Mouse (Mus musculus): Measurements from ENCODE around the gene Clybl. TPM values are rescaled to one million over a fixed set of nuclear protein-coding genes. Genes with fewer than 3 reads are reported as not detected.

Clybl gene
- total RNA-seq, 2 experiments from 2014 or later, result 21.5 to 23.8 TPM

DNA sequence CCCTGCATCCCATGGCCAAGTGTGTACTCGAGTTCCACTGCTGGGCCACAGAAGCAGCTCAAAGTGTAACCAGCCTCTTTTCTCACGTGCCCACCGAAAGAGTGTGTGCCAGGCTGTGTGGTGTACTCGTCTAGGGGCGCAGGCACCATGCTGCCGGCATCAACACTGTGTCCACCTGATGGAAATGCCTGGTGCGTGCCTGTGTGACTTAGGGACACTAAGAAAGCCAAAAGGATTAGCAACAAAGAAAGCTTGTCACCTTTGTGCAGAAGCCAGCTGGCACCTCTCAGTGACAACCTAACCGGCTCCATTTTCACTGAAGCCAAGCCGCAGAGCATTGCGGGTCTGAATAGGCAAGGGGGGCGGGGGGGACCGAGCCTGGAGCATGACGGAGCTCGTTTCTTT lies 49.1 kb downstream of the Clybl start:
- intact Hi-C loops (cut with DNase I), result no loop called here
- no peak for DNase-seq (ENCODE audit: low spot score in 2 of 2)

DNA sequence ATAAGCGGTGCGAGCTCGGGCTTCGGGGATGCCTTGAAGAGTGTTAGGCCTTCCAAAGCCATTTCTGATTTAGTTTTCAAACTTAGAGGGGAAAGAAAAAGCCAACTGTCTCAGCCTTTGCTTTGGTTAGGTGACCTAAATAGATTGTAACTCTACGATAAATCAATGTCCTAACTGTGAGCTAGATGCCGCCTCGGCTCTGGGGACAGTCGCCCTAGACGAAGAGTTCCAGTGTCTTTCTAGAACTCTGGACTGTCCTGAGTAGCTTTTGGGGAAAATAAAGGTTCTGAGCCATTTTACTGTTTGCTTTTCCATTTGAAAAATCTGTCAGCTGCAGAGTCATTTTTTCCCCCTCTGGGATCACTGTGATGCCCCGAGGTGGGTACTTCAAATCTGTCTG lies 49.6 kb downstream of the Clybl start:
- intact Hi-C loops (cut with DNase I), result no loop called here
- DNase-seq (ENCODE audit: low spot score in 2 of 2), result no peak

DNA sequence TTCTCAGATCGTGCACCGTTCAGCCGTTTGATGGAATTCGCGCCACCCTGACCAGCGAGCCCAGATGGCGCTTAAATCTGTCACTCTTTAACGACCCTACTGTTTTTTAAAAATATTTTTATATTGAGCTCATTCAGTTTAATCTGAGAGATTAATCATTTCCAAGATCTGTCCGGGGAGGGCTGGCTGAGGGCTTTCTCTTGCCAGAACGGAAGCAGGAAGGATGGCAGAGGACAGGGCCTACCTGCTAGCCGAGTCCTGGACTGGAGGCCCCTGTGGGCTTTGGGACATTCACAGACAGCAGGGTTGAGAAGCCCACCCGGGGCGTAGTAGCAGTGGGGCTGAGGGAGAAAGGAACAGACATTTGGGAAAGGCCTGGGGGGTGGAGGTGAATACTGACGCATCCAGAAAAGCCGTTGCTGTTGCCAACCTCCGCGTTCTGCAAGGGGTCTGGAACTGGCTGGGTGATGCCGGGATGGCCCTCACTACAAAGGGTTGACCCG lies 51.8 kb downstream of the Clybl start:
- intact Hi-C loops (cut with DNase I), result no loop called here
- DNase-seq (ENCODE audit: low spot score in 2 of 2), result no peak

DNA sequence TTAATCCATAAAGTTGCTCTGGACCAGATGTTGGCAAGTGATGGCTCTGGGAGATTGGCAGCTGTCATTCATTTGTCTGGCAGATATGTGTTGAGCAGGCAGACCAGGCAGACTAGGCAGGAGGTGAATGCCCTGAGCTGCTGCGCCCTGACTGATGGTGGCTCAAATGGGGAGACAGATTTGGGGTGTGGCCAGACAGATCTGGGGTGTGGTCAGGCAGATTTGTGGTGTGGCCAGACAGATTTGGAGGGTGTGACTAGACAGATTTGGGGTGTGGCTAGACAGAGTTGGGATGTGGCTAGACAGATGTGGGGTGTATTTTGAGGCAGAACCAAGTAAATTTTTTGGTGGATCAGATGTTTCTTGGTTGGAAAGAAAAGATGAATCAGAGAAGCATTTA lies 62.4 kb downstream of the Clybl start:
- DNase-seq (ENCODE audit: low spot score in 2 of 2), result no peak
- intact Hi-C loops (cut with DNase I), result no loop called here

DNA sequence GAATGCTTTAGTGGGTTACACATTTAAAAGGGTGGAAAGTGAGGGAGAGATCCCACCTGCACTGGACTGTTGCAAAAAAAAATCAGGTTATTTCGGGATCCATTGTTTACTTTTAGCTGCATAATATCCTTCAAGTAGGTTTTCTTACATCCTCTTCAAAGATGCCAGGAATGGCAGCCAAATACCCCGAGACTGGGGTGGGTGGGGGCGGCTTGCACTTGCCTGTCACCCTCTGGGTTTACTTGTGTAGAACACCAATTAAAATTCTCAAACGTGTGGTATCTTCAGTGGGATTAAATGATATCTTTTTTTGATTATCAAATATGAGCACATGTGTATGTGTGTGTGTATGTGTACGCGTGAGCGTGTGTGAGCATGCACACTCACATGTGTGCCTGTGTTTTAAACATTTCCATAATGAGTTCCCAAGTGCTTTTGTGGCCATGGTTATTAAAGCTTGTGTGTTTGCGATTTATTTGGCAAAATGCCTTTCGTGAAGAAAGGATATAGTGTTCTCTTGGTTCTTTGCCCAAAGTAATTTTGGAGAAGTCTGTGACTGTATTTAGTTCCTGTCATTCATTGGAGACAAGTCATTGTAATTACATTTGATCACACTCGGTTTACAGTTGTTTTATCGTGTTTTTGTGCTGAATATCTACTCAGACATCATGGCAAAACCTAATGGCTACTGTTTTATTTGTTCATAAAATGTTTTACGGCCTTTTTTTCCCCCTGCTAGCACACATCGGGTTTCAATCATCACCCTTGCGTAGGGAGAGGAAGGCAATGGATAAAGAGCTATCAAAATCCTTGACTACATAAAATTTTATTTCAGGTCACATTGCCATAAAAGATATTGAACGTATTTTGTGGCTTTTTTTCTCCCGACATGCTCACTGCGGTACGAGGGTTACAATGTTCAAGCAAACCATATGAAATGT lies 65.7 kb downstream of the Clybl start:
- no peak for DNase-seq (ENCODE audit: low spot score in 2 of 2)
- intact Hi-C loops (cut with DNase I), result no loop called here

DNA sequence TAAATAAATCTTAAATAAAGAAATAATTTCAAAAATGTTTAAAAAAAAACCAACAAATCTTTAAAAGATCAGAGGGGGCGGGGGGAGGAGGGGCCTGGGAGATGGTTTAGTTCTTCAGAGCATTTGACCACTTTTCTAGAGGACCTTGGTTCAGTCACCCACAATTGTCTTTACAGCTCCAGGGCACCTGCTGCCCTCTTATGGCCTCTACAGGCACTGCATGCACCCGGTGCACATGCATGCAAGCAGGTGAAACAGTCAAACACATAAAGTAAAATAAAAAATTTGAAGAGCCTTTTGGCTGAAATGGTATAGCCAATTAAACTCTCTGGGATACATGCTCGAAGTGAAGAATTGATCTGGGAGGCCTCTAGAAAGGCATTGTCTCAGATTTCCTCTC lies 67.6 kb downstream of the Clybl start:
- no peak for DNase-seq (ENCODE audit: low spot score in 2 of 2)
- intact Hi-C loops (cut with DNase I), result no loop called here

DNA sequence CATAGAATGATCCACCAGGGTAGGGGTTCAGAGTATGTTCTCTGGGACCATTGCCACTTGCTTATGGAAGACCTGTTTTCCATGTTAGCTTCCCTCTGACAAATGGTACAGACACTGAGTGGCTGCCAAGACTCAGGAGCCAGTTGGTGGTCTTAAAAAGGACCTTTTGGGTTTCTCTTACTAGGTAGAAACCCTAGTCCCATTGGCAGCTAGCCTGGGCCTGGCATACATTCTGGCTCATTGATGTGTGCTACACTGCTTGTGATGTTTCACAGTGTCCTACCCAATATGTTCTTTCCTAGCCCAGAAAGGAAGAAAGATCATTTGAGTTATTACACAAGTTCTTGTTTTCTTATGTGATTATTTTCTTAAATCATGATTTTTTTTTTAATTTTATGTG lies 69.8 kb downstream of the Clybl start:
- intact Hi-C loops (cut with DNase I), result no loop called here
- DNase-seq (ENCODE audit: low spot score in 2 of 2), result no peak

DNA sequence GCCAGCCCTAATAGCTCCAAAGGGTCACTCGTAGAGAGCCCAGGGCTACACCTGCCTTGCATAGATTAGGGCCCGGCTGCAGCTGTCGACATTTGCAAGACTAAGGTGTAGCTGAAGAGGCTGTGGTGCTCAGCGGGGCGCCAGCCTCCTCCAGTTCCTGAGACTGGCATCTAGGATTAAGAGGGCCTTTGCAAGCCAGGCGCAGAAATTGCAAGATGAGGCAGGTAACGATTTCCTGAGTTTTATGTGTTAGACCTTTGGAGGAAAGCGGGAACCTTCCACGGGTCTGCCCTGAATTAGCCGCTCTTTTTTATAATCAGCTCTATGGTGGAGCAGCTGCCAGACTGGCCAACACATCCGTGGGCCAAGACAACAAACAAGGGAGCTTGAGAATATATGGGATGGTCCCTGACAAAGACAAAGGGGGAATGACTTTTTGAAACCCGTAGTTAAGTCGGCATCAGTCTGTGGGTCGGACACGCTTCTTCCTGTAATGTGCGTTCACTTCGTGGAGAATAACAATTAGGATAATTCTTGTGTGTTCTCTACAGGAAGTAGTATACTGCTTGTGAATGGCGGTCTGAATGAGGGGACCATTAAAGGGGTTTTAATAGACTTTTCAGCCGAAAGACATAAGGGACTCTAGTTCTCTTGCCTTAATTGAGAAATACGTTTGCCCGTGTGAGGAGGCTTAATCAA lies 74.2 kb downstream of the Clybl start:
- intact Hi-C loops (cut with DNase I), result no loop called here
- DNase-seq (ENCODE audit: low spot score in 2 of 2), result no peak

DNA sequence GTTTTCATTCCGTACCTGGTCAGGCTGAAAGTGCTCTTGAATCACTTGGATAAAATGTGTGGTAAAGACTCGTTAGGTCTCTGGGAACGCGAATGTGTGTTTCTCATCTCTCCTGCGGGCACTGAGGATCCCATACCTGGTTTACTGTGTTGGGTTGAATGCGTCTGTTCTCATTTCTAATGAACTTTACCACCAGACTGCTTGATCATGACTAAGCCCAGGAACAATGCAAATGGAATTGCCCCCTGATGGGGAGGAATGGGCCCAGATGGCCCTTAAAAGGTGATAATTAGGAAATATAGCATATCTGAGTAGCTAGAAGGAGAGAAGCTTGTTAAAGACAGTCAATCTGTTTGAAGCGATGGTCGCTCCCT lies 74.7 kb downstream of the Clybl start:
- DNase-seq (ENCODE audit: low spot score in 2 of 2), result no peak
- intact Hi-C loops (cut with DNase I), result no loop called here

DNA sequence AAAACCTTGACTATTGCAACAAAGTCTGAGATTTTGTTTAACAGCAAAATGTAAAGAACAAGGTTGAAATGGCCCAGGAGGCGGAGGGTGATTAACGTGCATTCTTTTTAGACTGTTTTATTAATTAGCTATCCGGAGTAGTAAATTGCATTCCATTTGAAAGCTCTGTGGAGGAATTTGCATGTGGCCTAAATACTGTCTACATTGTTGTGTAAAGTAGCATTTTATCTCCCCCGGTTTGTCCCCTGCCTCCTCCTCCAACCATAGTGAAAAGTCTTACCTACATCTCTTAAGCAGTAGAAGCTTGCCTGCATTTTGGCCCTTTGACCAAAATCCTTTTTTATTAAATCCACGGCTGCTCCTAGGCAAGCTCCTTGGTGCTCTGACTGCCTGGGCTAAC lies 76.8 kb downstream of the Clybl start:
- intact Hi-C loops (cut with DNase I), result no loop called here
- DNase-seq (ENCODE audit: low spot score in 2 of 2), result no peak

DNA sequence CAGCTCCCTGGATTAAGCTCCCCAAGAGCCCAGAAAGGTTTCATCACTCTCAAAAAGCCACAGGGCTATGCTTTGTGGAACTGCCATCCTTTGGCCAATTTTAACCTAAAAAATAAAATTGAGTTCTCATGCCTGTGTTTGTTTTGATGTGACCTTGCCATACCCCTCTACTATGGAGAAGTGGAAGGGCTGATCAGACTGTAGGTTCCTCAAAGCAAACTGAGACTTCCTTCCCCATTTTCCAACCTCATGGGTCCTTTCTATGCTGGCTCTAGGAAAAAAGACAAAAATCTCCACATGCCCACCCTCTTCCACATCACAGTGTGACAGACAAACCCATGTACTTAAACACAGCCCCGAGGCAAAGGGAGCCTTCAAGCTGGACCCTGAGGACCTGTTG lies 79.7 kb downstream of the Clybl start:
- DNase-seq (ENCODE audit: low spot score in 2 of 2), result no peak
- intact Hi-C loops (cut with DNase I), result no loop called here

DNA sequence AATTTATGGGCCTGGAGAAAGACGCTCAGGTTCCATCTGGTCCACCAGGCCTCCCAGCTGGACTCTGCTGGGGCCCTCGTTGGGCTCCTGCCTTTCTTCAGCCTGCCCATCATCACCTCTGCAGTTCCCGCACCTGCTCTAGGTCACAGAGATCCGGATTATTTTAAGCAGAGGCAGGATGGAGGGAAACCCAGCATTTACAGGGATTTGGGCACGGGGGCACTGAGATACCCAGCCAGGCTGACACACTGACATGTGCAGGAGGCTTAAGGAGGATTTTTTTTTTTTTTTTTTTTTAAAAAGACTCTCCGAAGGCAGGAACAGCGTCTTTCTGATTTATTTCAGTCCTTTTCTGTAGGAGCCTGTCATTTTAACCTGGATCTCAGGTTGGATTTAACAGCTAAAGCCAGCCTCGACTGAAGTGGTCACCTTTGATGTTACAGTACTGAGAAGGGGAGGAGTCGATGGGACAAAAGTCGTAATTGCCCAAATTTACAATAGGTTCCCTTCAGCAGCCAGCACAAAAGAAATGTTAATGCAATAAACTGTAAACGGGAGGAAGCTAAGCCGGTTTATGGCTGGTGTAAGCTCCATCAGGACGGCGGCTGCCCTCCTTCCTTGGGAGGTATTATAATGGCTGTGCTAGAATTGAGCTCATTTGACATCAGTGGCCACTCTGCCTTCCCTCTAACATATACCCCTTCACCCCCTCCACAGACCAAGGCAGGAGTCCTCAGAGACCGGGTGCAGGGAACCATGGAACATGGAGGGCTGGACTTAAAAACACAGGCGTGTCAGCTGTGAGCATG lies 81.6 kb downstream of the Clybl start:
- DNase-seq (ENCODE audit: low spot score in 2 of 2), result no peak
- intact Hi-C loops (cut with DNase I), result no loop called here

DNA sequence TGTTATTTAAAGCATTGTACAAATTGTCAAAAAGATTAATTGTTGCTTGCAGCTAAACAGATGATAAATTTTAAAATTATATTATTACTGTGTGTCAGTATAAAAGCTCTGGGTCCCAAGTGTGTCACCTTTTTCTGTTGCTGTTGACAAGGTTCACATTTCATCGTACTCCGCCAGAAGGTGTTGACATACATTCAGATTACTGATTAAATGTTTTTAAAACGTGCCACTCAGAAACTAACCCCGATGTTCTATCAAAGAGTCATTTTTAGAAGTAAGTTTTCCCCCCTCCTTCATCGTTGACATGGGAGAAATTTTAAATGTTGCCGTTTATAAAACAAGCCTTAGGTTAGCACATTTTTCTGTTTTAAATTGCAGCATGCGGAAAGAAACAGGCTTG lies 83.7 kb downstream of the Clybl start:
- no peak for DNase-seq (ENCODE audit: low spot score in 2 of 2)

DNA sequence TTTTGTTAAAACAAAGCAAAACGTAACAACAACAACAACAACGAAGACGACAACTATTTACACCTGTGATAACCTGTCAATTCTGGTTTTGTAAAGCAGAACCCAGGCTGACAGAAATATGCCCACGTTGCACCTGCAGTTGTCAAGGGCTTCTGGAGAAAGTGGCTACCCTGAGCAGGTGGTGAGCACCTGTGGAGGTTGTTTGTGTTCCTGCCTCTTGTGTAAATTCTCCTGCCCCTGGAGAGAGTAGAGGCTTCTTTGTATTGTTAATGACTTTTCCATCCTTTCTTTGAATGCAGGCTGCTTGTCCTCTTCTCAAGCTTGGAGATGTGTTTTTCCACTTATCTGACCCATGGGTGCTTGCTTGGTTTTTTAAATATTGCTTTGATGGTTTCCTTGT lies 86.1 kb downstream of the Clybl start:
- DNase-seq (ENCODE audit: low spot score in 2 of 2), result no peak
- intact Hi-C loops (cut with DNase I), result no loop called here

More for the DNA sequence above, 83.7 kb downstream of the Clybl start:
- intact Hi-C loops (cut with DNase I), result no loop called here

DNA sequence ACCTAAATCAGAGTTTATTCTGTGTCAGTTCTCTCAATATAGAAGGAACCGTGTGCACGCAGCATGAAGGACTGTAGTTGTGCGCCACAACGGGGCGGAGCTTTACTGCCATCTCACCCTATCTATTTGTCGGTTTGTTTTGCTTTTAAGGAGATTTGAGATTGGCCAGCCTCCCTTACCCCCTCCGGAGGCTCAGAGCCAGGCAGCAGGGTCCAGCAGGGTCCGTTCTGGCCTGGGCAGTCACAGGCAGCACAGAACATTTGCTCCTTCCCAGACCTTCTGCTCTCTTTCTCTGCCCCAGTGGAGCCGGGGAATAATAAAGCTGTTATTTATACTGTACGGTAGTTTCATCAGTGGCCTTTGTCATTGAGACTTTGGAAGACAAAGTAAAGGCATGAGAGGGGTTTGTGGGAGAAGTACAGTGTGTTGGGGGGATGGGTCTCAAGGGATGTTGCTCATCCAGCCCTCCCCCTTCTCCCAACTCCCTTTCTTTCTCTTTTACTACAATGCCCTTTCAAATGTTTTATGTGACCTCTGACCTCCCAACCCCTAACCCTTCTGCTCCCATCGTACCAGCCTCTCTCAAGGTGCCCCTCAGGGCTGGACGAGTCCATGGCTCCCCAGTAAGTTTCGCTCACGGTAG lies 89.7 kb downstream of the Clybl start:
- no peak for DNase-seq (ENCODE audit: low spot score in 2 of 2)
- intact Hi-C loops (cut with DNase I), result no loop called here

DNA sequence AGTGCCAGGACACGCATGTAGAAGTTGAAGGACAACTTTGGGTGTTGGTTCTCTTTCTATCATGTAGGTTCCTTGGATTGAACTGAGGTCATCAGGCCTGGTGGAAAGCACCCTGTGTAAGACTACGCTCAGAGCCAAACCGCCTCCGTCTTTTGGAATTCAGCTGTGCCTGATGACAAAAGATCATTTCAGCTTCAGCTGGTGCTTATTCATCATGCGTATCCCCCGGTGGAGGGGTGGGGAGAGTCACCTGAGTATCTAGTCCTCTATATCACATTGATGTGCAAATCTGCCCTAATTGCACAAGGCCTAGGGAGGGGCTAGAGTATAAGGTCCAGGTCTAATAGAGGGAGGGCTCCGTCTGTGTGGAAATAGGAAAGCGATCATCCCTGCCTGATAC lies 95.6 kb downstream of the Clybl start:
- intact Hi-C loops (cut with DNase I), result no loop called here
- no peak for DNase-seq (ENCODE audit: low spot score in 2 of 2)

DNA sequence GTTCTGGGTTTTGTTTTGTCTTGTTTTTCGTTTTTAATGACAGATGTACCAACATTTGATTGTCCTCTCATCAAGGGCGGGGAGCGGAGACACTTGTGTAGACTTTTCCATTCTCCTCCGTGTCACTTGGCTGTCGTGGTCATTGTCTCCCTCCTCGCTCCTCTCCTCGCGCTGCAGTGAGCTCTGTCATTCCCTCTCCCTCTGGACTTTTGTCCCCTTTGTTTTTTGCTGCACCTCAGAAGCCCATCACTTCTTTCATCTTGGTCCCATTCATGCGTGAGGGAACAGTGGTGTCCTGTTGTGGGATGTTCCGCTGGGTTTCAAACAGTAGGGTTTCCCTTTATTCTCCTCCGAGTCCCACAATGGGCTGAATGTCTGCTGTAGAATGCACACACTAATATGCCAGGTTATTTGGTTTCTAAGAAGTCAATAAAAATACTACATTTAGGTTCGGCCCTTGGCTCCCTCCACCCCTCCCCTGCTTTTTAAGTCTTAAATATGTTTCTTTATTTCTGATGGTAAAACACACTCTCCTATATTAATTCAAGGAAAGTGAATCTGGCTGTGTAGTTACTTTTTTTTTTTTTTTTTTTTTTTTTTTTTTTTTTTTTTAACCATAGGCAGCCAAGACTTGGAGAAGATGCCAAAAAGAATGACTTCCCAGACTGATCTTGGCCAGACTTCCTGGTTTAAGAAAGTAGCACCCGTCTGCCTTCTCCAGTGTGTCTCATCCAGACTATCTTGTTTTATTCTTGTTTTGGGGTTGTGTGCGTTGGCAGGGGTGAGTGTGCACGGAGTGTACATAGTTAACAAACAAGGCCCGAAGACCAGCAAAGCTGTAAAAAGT lies 98.2 kb downstream of the Clybl start:
- DNase-seq (ENCODE audit: low spot score in 2 of 2), result no peak
- intact Hi-C loops (cut with DNase I), result no loop called here

DNA sequence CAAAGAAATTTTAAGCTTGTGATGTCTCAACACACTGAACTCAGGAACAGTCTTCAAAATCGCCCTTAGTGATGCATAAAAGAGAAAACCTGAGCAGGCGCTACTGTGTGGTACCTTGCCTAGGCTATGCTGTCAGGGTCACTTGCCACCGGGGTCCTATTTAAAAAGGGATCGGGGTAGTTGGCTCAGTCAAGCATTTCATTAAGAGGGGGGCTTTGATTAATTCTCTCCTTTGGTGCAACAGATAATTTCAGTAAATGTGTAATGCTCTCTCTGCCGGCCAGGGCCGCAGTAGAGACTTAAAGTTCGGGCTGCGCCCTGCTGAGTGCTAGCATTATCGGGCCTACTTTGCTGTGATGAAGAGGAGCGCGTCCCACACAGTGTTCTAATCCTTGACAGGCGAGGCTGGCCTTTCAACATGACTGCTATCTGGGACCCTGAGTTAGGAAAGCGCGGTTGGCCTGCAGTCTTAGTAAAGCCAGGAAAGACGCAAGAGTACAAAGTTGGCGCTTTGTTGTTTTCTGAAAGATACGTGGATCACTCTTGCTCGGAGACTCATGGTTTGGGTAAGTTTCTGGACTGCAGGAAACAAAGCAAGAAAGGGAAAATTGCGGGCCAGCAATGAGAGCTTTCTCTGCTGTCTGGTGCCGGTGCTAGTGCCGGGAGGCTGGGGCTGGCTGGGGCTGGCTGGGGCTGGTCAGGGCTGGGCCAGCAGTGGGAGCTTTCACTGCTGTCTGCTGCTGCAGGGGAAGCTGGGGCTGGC lies 99.0 kb downstream of the Clybl start:
- intact Hi-C loops (cut with DNase I), result no loop called here
- no peak for DNase-seq (ENCODE audit: low spot score in 2 of 2)
